Mouse (Mus musculus) spleen, postnatal 4 days (tissue): ENCODE data around the gene Erg.

Source experiments
- DNase-seq, 2 experiments: peaks; one replicate each; pipeline ENCODE4 v3.0.0; 2022; ENCODE audit warnings: low spot score in 2 of 2

Gene Erg

DNA sequence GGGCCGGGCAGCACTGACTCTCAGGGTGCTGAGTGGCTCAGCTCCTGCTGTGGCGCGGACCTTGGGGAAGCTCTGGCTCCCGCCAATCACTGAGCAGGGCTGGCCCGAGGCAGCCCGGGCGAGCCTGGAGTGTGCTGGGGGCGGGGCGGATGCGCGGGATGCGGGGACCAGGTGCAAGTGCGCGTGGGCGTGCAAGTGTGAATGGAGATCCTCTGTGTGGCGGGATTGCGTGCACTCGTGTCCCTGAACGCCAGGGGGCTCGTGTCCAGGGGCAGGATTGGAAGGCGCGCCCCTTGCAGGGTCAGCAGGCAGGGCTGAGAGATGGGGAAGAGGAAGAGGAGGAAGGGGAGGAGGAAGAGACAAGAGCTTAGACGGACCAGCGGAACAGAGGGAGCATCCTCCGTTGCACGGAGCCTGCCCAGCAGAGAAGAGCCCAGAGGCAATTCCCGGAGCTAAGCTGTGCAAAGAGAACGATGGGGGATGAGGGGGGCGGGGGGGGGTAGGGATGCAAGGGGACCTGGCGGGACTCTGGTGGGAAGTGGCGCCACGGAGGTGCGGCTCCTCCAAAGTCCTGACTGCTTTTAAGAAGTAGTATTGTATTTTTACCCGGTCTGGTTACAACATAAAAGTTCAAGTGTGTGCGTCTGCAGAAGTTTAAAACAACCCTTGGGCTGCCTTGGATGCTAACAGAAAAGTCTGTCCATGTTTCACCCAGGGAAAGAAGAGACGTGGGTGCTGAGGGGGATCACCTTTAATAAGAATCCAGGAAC lies 667 bp downstream of the Erg start:
- peak; percentile 17 to 69 for DNase-seq

DNA sequence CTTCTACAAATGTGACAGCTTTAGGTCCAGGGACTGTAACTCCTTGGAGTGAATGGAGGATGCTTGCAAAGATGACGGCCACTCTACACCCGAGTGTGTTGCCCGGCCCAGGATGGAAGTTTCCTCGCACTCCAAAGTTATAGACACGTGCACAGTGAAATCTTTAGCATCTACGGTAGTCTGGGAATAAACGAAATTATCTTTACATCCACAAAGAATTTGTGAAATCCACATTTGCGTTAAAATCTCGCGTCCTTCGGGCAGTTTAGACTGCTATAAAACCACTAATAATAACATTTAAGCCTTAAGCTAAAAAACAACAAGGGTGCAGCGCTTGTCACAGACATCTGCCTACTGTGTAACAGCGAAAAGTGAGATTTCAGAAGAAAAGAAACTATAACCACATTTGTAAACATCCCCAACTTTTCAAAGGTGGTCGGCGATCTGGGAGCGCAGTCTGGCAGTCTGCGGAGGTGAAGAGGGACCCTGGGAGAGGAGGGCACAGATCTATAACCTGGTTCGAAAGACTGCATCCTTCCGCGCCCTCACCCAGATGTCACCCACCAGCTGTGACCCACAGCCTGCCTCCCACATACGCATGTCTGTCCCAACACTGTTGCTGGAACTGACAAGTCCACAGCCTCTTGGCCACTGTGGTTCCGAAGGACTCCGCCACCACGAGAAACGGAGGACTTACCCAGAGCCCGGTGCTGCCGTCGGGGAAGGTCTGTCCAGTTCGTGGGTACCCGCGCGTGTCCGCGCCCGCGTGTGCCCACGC lies 1.5 kb downstream of the Erg start:
- DNase-seq, result no peak

DNA sequence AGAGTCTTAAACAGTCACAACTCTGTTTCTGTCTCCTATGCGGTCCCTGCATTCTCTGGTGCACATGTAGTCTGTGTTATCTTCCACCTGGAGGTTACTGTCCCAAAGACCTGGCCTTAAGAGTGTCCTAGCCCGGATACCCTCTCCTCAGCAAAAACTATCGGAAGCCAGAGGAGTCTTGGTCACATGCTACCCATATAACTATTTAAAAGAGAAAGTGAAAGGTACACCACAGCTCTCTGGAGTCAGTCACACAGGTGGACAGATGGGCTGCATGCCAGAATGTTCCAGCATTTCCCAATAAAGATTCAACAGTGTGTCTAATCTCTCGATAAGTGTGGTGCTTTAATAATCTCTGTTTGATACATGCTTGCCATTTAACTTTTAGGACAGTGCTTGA lies 7.1 kb downstream of the Erg start:
- no peak for DNase-seq

DNA sequence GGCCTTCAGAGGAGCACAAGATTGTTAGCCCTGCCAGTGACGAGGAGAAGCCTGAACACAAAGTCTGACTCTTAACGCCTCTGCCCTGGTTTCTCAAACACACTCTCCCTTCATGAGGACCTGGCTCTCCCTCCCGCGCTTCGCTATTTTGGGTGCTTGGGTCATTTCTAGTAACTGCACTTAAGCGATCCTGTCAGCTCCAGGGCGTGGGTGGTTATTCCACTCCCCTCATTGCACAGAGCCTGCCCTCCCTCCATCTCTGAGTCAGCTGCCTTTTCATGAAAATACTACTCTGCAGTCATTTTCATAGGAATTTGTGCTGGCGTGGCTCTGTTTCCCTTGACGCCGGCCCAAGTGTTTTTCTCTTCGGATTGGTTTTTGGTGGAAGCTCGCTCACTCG lies 13.2 kb downstream of the Erg start:
- DNase-seq, result no peak

DNA sequence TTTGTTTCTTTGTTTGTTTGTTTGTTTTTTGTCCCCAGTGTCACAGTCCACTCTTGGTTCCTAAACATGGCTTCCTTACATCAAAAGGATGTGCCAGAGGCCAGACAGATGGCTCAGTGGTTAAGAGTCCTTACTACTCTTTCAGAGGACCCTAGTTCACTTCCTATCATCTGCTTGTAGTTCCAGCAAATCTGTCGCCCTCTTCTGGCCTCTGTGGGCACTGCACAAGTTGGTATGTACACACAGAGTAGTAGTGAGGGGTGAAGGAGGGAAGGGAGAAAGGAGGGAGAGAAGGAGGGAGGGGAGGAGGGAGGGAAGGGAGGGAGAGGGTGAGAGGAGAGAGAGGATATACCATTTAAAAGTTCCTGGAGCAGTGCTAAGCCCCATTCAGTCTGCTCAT lies 15.8 kb downstream of the Erg start:
- peak; percentile 35 to 78 for DNase-seq

DNA sequence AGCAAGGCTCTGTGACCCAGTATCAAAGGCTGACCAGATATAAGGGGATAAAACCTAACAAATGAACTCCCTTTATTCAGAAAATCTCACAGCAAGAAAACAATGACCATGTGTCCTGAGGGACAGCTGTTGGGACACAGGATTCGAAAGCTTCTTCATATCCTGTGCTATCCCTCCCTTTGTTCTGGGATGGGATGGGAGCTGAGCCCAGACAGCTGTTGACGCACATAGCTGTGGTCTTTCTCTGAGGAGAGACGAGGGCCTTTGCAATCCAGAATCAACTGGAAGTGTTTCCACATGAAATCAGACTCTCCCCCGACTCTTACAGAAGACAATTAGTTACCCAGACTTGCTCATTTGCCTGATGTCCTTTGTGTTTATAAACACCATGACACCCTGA lies 29.6 kb downstream of the Erg start:
- DNase-seq, result no peak

DNA sequence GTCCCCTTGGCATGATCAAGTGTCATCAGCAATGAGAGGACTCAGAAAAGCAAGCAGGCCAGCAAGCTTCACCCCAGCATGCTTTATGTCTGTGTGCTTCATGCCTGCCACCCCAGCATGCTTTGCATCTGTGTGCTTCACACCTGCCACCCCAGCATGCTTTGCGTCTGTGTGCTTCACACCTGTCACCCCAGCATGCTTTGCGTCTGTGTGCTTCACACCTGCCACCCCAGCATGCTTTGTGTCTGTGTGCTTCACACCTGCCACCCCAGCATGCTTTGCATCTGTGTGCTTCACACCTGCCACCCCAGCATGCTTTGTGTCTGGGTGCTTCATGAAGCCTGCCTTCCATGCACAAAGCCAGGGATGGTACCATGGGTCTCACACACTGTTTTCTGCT lies 33.3 kb downstream of the Erg start:
- DNase-seq, result no peak

DNA sequence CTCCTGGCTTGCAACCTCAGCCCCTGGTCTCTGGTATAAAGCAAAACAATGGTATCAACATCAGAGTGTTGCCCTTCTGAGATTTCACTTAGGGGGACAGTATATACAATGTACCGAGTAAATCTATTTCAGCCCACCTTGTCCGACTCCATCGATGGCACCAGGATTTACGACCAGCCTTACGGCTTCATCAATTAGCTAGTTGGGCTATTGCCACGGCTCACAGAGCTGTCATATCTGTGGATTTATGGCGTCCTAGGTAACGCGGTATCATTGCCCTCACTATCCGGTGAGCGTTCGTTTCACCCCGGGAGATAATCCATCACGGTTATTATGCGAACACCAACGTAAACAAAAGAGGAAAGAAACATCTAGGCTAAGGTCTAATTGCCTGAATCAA lies 33.9 kb downstream of the Erg start:
- no peak for DNase-seq

DNA sequence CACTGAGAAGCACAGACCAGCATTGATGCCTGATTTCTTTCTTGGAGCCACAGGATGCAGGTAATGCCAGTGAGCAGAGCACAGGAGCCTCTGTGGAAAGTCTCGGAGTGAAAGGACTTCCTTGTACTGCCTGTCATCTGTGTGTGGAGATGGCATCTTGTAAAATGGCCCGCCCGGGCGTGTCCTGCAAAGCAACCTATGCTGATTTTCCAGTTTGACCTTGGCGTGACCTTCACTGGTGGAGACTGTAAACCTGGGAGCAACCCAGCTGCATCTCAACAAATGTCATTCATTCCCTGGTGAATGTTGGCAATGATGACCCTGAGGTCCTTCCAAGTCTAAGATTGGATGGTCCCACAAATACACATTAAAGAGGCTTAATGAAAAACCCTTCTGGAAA lies 35.9 kb downstream of the Erg start:
- DNase-seq, result no peak

DNA sequence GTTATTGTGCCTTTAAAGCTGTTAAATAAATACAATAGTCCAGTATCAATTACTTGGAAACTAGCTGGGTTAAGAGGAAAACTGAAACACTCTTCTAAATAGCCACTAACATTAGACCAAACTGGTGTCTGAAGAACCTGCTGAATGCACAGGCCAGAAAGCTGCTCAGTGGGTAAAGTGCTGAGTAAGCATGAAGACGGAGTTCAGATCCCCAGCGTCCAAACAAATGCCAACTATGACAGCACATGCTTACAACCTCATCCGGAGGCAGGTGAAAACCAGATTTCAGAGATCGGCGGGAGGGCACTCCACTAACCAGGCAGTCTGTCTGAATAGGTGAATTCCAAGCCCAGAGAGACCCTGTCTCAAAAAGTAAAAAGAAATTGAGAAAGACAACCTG lies 41.6 kb downstream of the Erg start:
- no peak for DNase-seq

DNA sequence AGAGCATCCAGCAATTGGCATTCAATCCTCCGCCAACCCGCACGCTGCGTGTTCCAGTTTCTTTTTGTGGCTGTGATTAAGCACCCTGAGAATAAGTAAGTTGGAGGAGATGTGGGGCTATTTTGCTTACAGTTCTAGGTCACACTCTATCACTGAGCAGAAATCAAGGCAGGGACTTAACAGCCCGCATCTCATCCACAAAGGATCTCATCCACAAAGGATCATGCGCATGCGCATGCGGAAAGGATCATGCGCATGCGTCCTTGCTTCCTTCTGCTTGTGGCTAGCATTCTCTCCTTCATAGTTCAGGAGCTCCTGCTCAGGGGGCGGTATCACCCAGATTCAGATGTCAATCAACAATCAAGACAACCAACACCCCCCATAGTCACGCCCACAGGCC lies 42.9 kb downstream of the Erg start:
- no peak for DNase-seq

DNA sequence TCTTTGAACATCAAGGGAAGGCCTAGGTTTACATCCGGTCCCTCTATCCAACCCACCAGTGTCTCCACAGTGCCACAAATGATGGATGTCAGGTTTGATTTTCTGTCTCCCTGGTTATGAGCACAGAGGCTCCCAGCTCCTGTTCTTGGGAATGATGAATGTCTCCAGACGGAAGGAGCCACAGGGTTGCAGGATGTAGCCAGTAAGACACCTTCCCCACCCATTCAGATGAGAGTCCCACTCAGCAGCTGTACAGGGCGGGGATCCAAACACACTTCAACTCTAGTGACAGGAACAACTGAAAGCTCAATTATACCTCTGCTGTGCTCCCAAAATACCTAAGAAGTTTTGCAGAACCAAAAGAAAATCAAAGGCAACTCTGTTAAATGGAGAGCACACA lies 51.2 kb downstream of the Erg start:
- DNase-seq, result no peak

DNA sequence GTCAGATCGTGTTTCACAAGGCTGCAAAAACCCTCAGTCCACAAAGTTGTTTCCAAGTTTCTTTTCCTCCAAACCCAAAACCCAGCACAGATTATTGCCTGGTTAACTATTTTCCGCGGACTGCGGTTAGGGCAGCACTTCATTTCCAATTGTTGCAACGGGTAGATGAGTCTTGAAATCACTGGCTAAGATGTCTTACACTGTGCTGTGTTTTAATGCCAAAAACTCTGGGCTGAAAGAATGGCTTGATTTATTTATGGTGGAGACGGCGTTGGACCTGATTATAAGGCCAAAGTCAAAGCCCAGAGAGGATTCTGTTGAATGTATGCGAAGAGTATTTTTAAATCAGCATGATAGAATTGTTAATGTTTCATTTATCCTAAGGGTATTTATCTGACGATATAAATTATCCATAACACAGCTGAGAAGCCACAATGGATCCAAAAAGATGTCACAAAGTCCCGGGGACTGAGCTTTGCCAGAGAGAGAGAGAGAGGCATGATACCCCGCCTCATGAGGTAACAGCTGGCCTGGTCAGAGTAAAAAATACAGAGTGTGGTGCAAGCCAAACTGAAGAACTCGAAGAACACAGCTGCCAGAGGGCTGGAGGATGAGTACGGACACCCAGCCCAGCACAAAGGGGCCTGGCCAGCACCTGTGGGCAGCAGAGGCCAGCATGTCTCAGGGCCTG lies 53.9 kb downstream of the Erg start:
- no peak for DNase-seq

DNA sequence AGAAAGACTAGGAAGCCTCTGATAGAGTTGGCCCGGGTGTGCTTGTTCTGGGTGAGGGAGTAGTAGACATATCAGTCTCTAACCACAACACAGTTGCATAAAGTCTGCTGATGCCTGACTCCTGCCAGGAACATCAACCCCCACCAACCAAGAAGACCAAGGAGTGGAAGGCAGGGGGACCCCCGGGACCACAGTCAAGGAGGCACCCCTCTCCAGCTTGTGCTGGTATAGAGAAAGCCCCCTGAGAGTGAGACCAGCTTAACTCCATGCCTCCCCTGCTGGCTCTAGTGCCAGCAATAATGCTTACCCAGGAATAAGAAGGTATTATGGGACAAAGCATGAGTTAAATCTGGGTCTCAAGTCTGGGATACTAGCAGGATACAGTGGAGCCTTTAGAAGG lies 58.8 kb downstream of the Erg start:
- DNase-seq, result no peak

DNA sequence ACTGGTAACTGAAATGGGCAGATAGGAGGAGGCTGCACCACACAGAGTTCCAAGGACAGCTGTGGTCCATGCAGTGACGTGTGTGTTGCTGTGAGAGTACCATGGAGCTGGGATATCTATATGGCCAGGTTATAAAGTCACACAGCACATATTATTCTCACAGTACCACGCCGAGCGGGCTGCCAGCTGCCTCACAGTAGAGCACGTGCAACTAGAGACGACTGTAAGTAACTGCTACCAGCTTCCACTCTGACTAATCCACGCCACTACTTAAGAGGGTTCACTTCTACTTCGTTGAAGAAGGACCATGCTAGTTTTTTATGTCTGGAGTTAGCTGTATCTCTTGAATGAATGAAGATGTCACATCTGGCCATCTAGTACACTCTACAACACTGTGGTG lies 66.9 kb downstream of the Erg start:
- DNase-seq, result no peak

DNA sequence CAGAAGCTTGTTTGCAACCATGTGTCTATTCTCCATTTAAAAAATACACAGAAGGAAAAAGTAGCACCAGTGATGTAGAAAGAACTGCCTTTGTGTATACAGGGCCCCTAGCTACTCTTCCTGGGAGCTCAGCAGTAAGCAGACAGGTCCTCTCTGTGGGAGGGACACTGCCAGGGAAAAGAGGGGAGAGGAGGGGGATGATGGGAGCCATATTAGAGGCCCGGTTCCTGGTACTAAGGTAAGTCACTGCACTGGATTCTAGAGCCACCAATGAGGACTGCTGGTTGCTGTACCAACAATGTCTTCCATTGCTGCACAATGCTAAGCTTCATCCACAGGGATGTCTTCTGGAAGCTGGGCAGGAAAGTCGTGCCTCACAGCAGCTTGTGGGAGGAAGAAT lies 80.3 kb downstream of the Erg start:
- no peak for DNase-seq

DNA sequence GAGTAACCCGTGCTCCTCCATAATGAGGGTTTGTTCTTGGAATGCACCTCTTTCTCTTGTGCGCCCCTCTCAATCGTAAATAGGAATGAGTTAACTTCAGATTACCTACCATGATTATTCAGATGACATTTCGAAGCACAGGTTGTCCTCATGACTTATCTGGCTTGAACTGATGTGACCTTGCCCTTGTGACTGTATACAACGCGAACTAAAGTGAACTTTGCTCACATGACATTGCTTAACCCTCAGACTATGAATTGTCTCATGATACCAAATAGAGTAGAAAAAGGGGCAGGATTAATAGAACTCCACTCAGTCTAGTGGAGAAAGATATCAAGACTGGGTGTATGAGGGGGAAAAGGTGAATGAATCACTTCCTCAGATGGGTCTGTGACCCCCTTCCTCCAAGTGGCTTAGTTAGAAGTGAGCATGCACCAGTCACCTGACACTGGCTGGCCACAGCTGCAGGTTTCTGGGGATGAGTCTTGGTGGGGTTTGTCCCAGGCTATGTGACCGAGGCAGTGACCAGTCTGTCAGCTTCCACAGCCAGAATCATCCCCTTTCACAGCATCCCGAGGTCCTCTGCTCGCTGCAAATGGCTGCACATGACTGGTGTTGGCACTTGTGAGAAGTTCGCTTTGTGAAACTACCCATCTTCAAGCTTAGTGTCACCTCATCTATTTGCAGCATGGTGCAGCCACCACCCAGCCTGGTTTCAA lies 89.7 kb downstream of the Erg start:
- DNase-seq, result no peak

DNA sequence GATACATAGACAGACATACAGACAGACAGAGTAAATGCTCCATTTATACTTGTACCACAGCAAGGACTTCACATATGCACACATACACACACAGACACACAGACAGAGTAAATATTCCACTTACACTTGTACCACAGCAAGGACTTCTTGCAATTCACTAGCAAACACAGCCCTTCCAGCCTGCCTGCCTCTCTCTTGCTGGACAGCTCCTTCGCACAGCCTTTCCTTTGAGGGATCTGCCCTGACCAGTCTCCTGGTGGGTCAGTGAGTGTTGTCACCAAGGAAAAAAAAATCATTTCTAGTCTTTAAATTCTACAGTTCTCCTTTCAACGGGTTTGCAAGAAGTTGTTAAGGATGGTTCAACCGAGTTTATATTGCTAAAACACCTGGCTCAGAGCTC lies 92.3 kb downstream of the Erg start:
- no peak for DNase-seq

DNA sequence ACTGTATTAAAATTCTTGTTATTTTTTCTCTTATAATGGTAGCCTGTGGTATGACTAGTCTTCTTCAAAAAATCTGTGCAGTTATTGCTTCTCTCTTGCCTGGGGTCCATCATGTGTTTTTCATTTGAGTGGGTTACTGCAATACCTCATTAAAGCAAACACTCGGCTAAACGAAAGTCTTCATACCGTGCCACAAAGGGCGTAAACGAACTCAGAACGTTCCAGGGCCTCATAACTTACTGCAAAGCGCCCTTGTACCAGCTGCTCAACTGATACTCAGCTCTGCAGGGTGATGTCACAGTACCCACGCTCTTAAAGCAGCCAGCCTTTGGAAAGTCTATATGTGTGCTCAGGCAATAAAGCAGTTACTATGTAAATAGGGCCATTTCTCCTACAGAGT lies 93.1 kb downstream of the Erg start:
- no peak for DNase-seq

DNA sequence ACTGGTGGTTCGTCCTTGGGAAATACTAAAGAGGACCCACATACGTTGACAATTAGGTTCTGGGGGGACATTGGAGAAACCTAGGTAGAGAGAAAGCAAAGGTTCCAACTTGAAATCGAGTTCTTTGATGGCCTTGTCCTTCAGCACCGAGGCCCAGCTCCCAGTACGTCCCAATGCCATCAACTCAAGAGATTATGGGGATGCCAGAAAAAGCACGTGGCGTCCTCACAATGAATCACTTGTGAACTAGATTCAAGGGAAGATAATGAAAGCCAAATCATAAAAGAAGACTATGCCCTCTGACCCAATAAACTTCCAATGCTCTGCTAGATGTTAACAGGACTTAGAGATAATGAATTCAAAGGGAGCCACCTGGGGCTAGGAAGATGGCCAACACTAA lies 94.2 kb downstream of the Erg start:
- DNase-seq, result no peak

DNA sequence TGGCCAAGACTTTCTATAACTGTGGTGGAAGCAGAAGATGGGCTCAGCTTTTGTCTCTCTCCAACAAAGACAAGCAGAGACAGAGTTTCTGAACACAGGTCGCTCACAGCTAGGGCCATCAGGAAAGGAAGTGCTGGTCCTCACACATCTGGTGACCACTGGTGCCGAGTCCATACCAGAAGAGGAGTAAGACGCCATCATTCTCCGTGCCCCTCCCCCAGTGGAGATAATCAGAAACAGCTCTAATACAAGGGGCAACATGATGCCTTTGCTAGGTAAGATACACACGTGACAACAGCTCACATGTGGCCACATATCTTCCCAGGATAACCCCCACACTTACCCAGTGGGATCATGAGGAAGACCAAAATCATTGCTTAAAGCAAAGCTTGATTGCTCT lies 96.0 kb downstream of the Erg start:
- no peak for DNase-seq

DNA sequence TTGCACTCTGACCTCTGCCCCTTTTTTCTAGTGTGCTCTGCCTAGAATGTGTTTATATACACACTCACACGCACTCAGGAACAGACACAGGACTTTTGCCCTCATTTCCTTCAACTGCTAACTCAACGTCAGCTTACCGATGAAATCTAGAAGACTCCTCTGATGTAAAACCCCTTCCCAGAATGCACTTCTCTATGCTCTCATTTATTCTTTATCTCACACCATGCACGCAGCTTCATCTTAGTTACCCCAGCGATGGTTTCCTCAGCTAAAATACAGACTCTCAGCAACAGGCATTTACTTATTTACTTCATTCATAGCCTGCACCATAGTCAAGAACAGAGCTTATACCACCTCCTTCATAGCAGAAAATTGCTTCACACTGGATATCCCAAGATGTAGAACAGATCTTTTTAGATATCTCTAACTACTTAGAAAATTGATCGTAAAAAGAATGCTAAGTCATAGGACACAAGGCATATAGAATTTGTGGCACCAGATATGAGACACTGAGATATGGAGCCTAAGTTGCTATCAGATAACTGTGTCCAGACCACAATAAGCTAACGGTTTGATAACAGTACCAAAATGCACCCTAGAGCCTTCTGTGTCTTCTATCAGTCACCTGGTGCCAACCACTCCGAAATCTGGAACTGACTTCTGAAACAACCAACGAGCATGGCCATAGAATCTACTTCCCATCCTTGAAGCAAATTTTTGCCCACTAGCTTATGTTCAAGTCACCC lies 98.6 kb downstream of the Erg start:
- no peak for DNase-seq
